ENCODE assay signal across 30 mouse cellular contexts in genomic region chr7:64035025-64035606, GRCm38 (mm10).
DNase-seq lines count a peak whose midpoint lies in the region; ATAC-seq and TF ChIP-seq lines count a peak whose summit lies in the region.
"Had no signal": no experiment of that assay in that cellular context is flagged by ENCODE, and none has a peak within 500 bp of the region (broad histone marks: within the 10 kb centered on the region; RNA-seq: fewer than 3 reads in every experiment).

No protein-coding gene starts in this region.

- no peak for TF ChIP-seq CTCF in liver, postnatal 0 days (IDR thresholded peaks at IDR 0.05; ENCODE audit: low read depth)
- no peak for TF ChIP-seq CTCF in forebrain, postnatal 0 days (IDR thresholded peaks at IDR 0.05; ENCODE audit: low read depth)

- H3K4me2 ChIP-seq in heart, embryonic 11.5 days = no peak overlapping the region
- H3K4me2 ChIP-seq in liver, postnatal 0 days (ENCODE audit: low read depth, low read length) = no peak overlapping the region
- H3K4me2 ChIP-seq in liver, embryonic 15.5 days = no peak overlapping the region
- H3K4me2 ChIP-seq in forebrain, postnatal 0 days (ENCODE audit: low read depth) = no peak overlapping the region
- H3K4me2 ChIP-seq: embryonic facial prominence, embryonic 13.5 days; forebrain, embryonic 15.5 days; hindbrain, embryonic 12.5 days; limb, embryonic 15.5 days; lung, embryonic 14.5 days; midbrain, embryonic 11.5 days; neural tube, embryonic 12.5 days had no signal

- H3K27ac ChIP-seq in heart, embryonic 11.5 days (ENCODE audit: low read depth, low read length) = 0 out of 2 replicates have a peak overlapping the region, but pooled peaks have one; percentile 17
- no peak overlapping the region for H3K27ac ChIP-seq in liver, postnatal 0 days (ENCODE audit: low read depth)
- peak overlapping the region; percentile 41; the same call in 1 of the 2 replicates for H3K27ac ChIP-seq in liver, embryonic 15.5 days (replicated peaks)
- H3K27ac ChIP-seq in forebrain, postnatal 0 days (ENCODE audit: low read depth, low read length) = no peak overlapping the region
- H3K27ac ChIP-seq: embryonic facial prominence, embryonic 13.5 days; forebrain, embryonic 10.5 days; forebrain, embryonic 15.5 days; heart, adult 2 months; hindbrain, embryonic 12.5 days; limb, embryonic 10.5 days; limb, embryonic 15.5 days; neural tube, embryonic 12.5 days had no signal

- H3K9me3 ChIP-seq in heart, embryonic 11.5 days (replicated peaks; ENCODE audit: control insufficient read depth, low read length) = no peaks in the 10 kb centered on the region
- no peaks in the 10 kb centered on the region for H3K9me3 ChIP-seq in liver, postnatal 0 days (ENCODE audit: low read length)
- no peaks in the 10 kb centered on the region for H3K9me3 ChIP-seq in liver, embryonic 15.5 days (replicated peaks)
- H3K9me3 ChIP-seq in forebrain, postnatal 0 days (ENCODE audit: low read length) = no peaks in the 10 kb centered on the region
- H3K9me3 ChIP-seq: embryonic facial prominence, embryonic 13.5 days; forebrain, embryonic 10.5 days; forebrain, embryonic 15.5 days; G1E; hindbrain, embryonic 12.5 days; limb, embryonic 10.5 days; limb, embryonic 15.5 days; neural tube, embryonic 12.5 days had no signal

- no peak overlapping the region for H3K9ac ChIP-seq in heart, embryonic 11.5 days (ENCODE audit: low read depth, low read length)
- no peak overlapping the region for H3K9ac ChIP-seq in liver, postnatal 0 days (replicated peaks)
- no peak overlapping the region for H3K9ac ChIP-seq in liver, embryonic 15.5 days
- no peak overlapping the region for H3K9ac ChIP-seq in forebrain, postnatal 0 days
- H3K9ac ChIP-seq: embryonic facial prominence, embryonic 13.5 days; forebrain, embryonic 15.5 days; hindbrain, embryonic 12.5 days; limb, embryonic 15.5 days; lung, embryonic 14.5 days; neural tube, embryonic 12.5 days had no signal

- WGBS in heart, embryonic 11.5 days (ENCODE audit: insufficient replicate concordance) = 32% methylated on average over 8 of the region's 8 CpGs
- WGBS in liver, postnatal 0 days (ENCODE audit: insufficient replicate concordance) = 54% methylated on average over 8 of the region's 8 CpGs
- WGBS in liver, embryonic 15.5 days (ENCODE audit: insufficient replicate concordance) = 36% methylated on average over 8 of the region's 8 CpGs
- WGBS in forebrain, postnatal 0 days = 84% methylated on average over 8 of the region's 8 CpGs

- no peak; the same call in 1 of the 2 replicates for ATAC-seq in heart, embryonic 11.5 days (replicated peaks; ENCODE audit: insufficient number of reproducible peaks, low FRiP score, low TSS enrichment)
- ATAC-seq in liver, postnatal 0 days = no peak
- ATAC-seq in liver, embryonic 15.5 days (ENCODE audit: insufficient read depth) = no peak
- ATAC-seq in forebrain, postnatal 0 days = no peak
- ATAC-seq: forebrain, embryonic 15.5 days; midbrain, embryonic 16.5 days; Patski had no signal

- TF ChIP-seq EP300 in liver, postnatal 0 days (IDR thresholded peaks at IDR 0.05; ENCODE audit: low read depth) = no peak

- intact Hi-C loops in heart, postnatal 10 days (cut with DNase I) = no loop called here

- no peak overlapping the region for H3K4me3 ChIP-seq in heart, embryonic 11.5 days (ENCODE audit: low read depth, low read length)
- H3K4me3 ChIP-seq in liver, postnatal 0 days (ENCODE audit: low read depth, low read length) = no peak overlapping the region
- no peak overlapping the region for H3K4me3 ChIP-seq in liver, embryonic 15.5 days (replicated peaks)
- no peak overlapping the region for H3K4me3 ChIP-seq in forebrain, postnatal 0 days (ENCODE audit: low read depth, low read length)
- H3K4me3 ChIP-seq: embryonic facial prominence, embryonic 13.5 days; forebrain, embryonic 10.5 days; forebrain, embryonic 15.5 days; heart, adult 2 months; hindbrain, embryonic 12.5 days; limb, embryonic 10.5 days; limb, embryonic 15.5 days; myocyte; neural tube, embryonic 12.5 days had no signal

- peaks cover 35% of the 10 kb centered on the region for H3K4me1 ChIP-seq in heart, embryonic 11.5 days (ENCODE audit: control insufficient read depth, insufficient read depth, low read length)
- H3K4me1 ChIP-seq in liver, postnatal 0 days (ENCODE audit: insufficient read depth) = peaks cover 37% of the 10 kb centered on the region
- peaks cover 81% of the 10 kb centered on the region for H3K4me1 ChIP-seq in liver, embryonic 15.5 days (replicated peaks)
- H3K4me1 ChIP-seq in forebrain, postnatal 0 days (ENCODE audit: insufficient read depth) = peaks cover 5% of the 10 kb centered on the region
- H3K4me1 ChIP-seq: embryonic facial prominence, embryonic 13.5 days; limb, embryonic 15.5 days; neural tube, embryonic 12.5 days had no signal

- H3K36me3 ChIP-seq in heart, embryonic 11.5 days (ENCODE audit: control insufficient read depth, insufficient read depth, low read length) = no peaks in the 10 kb centered on the region
- no peaks in the 10 kb centered on the region for H3K36me3 ChIP-seq in liver, postnatal 0 days (replicated peaks; ENCODE audit: insufficient read depth, low read length)
- no peaks in the 10 kb centered on the region for H3K36me3 ChIP-seq in liver, embryonic 15.5 days (replicated peaks)
- no peaks in the 10 kb centered on the region for H3K36me3 ChIP-seq in forebrain, postnatal 0 days (ENCODE audit: insufficient read depth)
- H3K36me3 ChIP-seq: embryonic facial prominence, embryonic 13.5 days; forebrain, embryonic 10.5 days; forebrain, embryonic 15.5 days; G1E; hindbrain, embryonic 12.5 days; limb, embryonic 10.5 days; limb, embryonic 15.5 days; neural tube, embryonic 12.5 days had no signal

- DNase-seq in heart, postnatal 10 days = no peak
- peak; percentile 31 for DNase-seq in liver
- no peak for DNase-seq in liver, postnatal 0 days
- no peak for DNase-seq in right cerebral cortex, postnatal 14 days
- no peak for DNase-seq in forebrain, postnatal 0 days
- DNase-seq: adrenal gland, postnatal 10 days; cerebellum, adult 9-11 months; embryo, embryonic 11 days; heart, adult 2 months; kidney, adult 11 months; kidney, postnatal 14 days; layer of hippocampus, adult 9-11 months; lung, embryonic 14.5 days; lung, postnatal 14 days; right cerebral cortex, adult 18-20 months; right cerebral cortex, postnatal 4 days had no signal

- no peaks in the 10 kb centered on the region for H3K27me3 ChIP-seq in heart, embryonic 11.5 days (ENCODE audit: control insufficient read depth, insufficient read depth, low read length)
- no peaks in the 10 kb centered on the region for H3K27me3 ChIP-seq in liver, postnatal 0 days (ENCODE audit: insufficient read depth, low read length)
- H3K27me3 ChIP-seq in liver, embryonic 15.5 days = no peaks in the 10 kb centered on the region
- H3K27me3 ChIP-seq in forebrain, postnatal 0 days (ENCODE audit: insufficient read depth, low read length) = no peaks in the 10 kb centered on the region
- H3K27me3 ChIP-seq: embryonic facial prominence, embryonic 13.5 days; forebrain, embryonic 15.5 days; hindbrain, embryonic 12.5 days; limb, embryonic 15.5 days; neural tube, embryonic 12.5 days; Patski had no signal

Comparison
In these comparisons a context has a peak if more than half of its experiments do, and no peak if none do; other contexts are left out.
1. H3K27ac ChIP-seq: peak in heart, embryonic 11.5 days (single experiment) and liver, embryonic 15.5 days (single experiment); none in liver, postnatal 0 days (single experiment) and forebrain, postnatal 0 days (single experiment).